Mouse (Mus musculus) stomach, embryonic 14.5 days (tissue): ENCODE data around the gene Rab3ip. TPM values are rescaled to one million over a fixed set of nuclear protein-coding genes. Genes with fewer than 3 reads are reported as not detected.

Experiments used
- ATAC-seq: fragments of 200-750 bp; cut with Nextera tagmentation; 2 replicates; pipeline ENCODE4 v1.8.0; 2017; ENCODE audit warnings: low read depth, moderate TSS enrichment; ENCODE audit not compliant: insufficient number of reproducible peaks, insufficient read depth, low FRiP score
- H3K27ac ChIP-seq: fragments of 300-500 bp; sonication (generic); 2 replicates; pipeline ENCODE4 v1.5.1; 2014; ENCODE audit warnings: mild to moderate bottlenecking, low read length, moderate library complexity, mixed read lengths
- H3K27me3 ChIP-seq: fragments of 300-500 bp; sonication (generic); 2 replicates; pipeline ENCODE4 v1.6.1; 2014; ENCODE audit warnings: low read length, control low read depth, mixed read lengths; ENCODE audit not compliant: control insufficient read depth, insufficient read depth
- H3K36me3 ChIP-seq: fragments of 300-500 bp; sonication (generic); 2 replicates; pipeline ENCODE4 v1.6.1; 2014; ENCODE audit warnings: mild to moderate bottlenecking, control low read depth, low read length, moderate library complexity, mixed read lengths; ENCODE audit not compliant: control insufficient read depth, insufficient read depth
- H3K4me1 ChIP-seq: fragments of 300-500 bp; sonication (generic); 2 replicates; pipeline ENCODE4 v1.6.1; 2014; ENCODE audit warnings: low read length, control low read depth, mixed read lengths; ENCODE audit not compliant: control insufficient read depth, insufficient read depth
- H3K4me2 ChIP-seq: fragments of 300-500 bp; sonication (generic); replicated peaks from 2 replicates; pipeline ENCODE4 v1.6.1; 2014; ENCODE audit warnings: low read depth, low read length, control low read depth
- H3K4me3 ChIP-seq: fragments of 300-500 bp; sonication (generic); 2 replicates; pipeline ENCODE4 v1.5.1; 2014; ENCODE audit warnings: low read depth, low read length, control low read depth
- H3K9ac ChIP-seq: fragments of 300-500 bp; sonication (generic); replicated peaks from 2 replicates; pipeline ENCODE4 v1.6.1; 2014; ENCODE audit warnings: low read depth, mild to moderate bottlenecking, control low read depth, low read length, moderate library complexity, mixed read lengths
- H3K9me3 ChIP-seq: fragments of 300-500 bp; sonication (generic); 2 replicates; pipeline ENCODE4 v1.6.1; 2016; ENCODE audit warnings: low read depth, low read length, control low read depth; ENCODE audit not compliant: control insufficient read depth
- WGBS: fragments of 180-500 bp; shearing (Covaris S2); extraction: QIAGEN DNeasy Blood & Tissue Kit; methylation state at CpG from one replicate; pipeline ENCODE4 v1.1.7; 2014; 5-methylcytosine and 5-hydroxymethylcytosine counted together
- polyA plus RNA-seq: library from polyadenylated mRNA; unstranded; fragments of >200 nt; fragmentation: Nextera tagmentation; extraction: Ambion mirVana; gene quantifications from 2 replicates; pipeline ENCODE4 v1.2.1, GENCODE M21; 2014

Gene Rab3ip
- polyA plus RNA-seq, 1 experiment from 2014 or later, result 22.2 TPM

GRCm38 (mm10) chr10:116932418-116932817 is 18.2 kb downstream of the Rab3ip start:
- H3K4me2 ChIP-seq, result no peak overlapping the region
- no peaks in the 10 kb centered on the region for H3K4me1 ChIP-seq
- 86% methylated on average over 13 of the region's 13 CpGs for WGBS
- no peak overlapping the region for H3K27ac ChIP-seq
- ATAC-seq, result no peak
- H3K36me3 ChIP-seq, result peaks cover 3% of the 10 kb centered on the region; the same call in 1 of the 2 replicates
- H3K4me3 ChIP-seq, result no peak overlapping the region
- no peaks in the 10 kb centered on the region for H3K27me3 ChIP-seq
- no peak overlapping the region for H3K9ac ChIP-seq
- H3K9me3 ChIP-seq, result no peaks in the 10 kb centered on the region

GRCm38 (mm10) chr10:116931497-116932179 is 18.9 kb downstream of the Rab3ip start:
- Histone ChIP-seq H3K4me2 (no peak overlapping the region), H3K27ac (no peak overlapping the region), H3K9me3 (no peaks in the 10 kb centered on the region), H3K36me3 (no peaks in the 10 kb centered on the region; the same call in 1 of the 2 replicates), H3K4me1 (no peaks in the 10 kb centered on the region), H3K9ac (no peak overlapping the region), H3K4me3 (no peak overlapping the region), H3K27me3 (no peaks in the 10 kb centered on the region)
- 84% methylated on average over 15 of the region's 15 CpGs for WGBS
- no peak for ATAC-seq

DNA sequence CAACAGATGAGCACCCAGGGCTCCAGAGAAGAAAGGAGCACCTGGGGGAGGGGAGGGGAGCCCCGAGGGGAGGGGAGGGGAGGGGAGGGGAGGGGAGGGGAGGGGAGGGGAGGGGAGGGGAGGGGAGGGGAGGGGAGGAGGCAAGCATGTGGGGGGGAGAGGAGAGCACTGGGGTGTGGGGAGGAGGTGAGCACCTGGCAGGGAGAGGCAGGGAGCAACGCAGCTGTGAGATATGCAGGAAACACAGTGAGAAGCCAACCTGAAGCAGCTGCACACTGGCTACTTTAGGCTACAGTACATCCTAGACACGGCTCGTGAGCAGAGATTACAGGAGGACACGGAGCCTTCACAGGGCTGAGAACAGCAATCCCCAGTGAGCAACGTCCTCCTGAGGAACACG is 19.6 kb downstream of the Rab3ip start:
- no peaks in the 10 kb centered on the region for H3K27me3 ChIP-seq
- H3K9ac ChIP-seq, result no peak overlapping the region
- H3K9me3 ChIP-seq, result no peaks in the 10 kb centered on the region
- no peak overlapping the region for H3K27ac ChIP-seq
- 70% methylated on average over 6 of the region's 7 CpGs for WGBS
- no peaks in the 10 kb centered on the region for H3K4me1 ChIP-seq
- H3K4me3 ChIP-seq, result no peak overlapping the region
- H3K4me2 ChIP-seq, result no peak overlapping the region
- H3K36me3 ChIP-seq, result no peaks in the 10 kb centered on the region
- ATAC-seq, result no peak

DNA sequence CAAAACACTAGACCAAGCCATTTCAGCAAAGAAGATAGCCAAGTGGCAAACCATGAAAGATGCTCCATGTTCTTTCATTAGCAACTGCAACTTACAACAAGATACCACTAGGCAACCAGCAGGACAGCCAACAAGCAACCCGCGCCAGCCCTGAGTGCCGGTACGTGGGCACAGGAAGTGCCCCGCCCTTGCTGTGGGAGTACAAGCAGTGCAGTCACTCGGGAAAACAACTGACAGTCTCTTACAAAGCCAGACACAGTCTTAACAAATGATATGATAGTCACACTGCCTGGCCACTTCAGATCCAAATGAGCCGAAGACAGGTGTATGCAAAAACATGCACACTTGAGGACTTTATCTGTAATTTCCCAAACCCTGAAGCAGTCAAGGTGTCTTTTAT is 20.1 kb downstream of the Rab3ip start:
- no peaks in the 10 kb centered on the region for H3K27me3 ChIP-seq
- ATAC-seq, result no peak
- no peak overlapping the region for H3K27ac ChIP-seq
- H3K36me3 ChIP-seq, result no peaks in the 10 kb centered on the region
- no peak overlapping the region for H3K4me3 ChIP-seq
- WGBS, result 73% methylated on average over 7 of the region's 7 CpGs
- H3K9me3 ChIP-seq, result no peaks in the 10 kb centered on the region
- H3K4me1 ChIP-seq, result no peaks in the 10 kb centered on the region
- H3K4me2 ChIP-seq, result no peak overlapping the region
- no peak overlapping the region for H3K9ac ChIP-seq

GRCm38 (mm10) chr10:116928826-116929225 is 21.7 kb downstream of the Rab3ip start:
- H3K27me3 ChIP-seq, result no peaks in the 10 kb centered on the region

GRCm38 (mm10) chr10:116926428-116927113 is 24.0 kb downstream of the Rab3ip start:
- H3K4me3 ChIP-seq, result no peak overlapping the region
- H3K27me3 ChIP-seq, result no peaks in the 10 kb centered on the region
- no peaks in the 10 kb centered on the region for H3K36me3 ChIP-seq
- no peak overlapping the region for H3K4me2 ChIP-seq
- H3K9ac ChIP-seq, result no peak overlapping the region
- WGBS, result 72% methylated on average over 11 of the region's 11 CpGs
- no peak overlapping the region for H3K27ac ChIP-seq
- no peaks in the 10 kb centered on the region for H3K9me3 ChIP-seq
- H3K4me1 ChIP-seq, result no peaks in the 10 kb centered on the region
- ATAC-seq, result no peak

More at GRCm38 (mm10) chr10:116928826-116929225, 21.7 kb downstream of the Rab3ip start:
- H3K36me3 ChIP-seq, result no peaks in the 10 kb centered on the region
- no peak overlapping the region for H3K4me2 ChIP-seq
- no peak overlapping the region for H3K9ac ChIP-seq
- no peak for ATAC-seq
- H3K27ac ChIP-seq, result no peak overlapping the region
- H3K4me3 ChIP-seq, result no peak overlapping the region
- no peaks in the 10 kb centered on the region for H3K4me1 ChIP-seq
- WGBS, result 77% methylated on average over 3 of the region's 3 CpGs
- no peaks in the 10 kb centered on the region for H3K9me3 ChIP-seq

GRCm38 (mm10) chr10:116923651-116924495 is 26.7 kb downstream of the Rab3ip start:
- H3K4me2 ChIP-seq, result no peak overlapping the region
- no peak overlapping the region for H3K27ac ChIP-seq
- no peaks in the 10 kb centered on the region for H3K27me3 ChIP-seq
- ATAC-seq, result no peak
- no peak overlapping the region for H3K4me3 ChIP-seq
- WGBS, result 92% methylated on average over 19 of the region's 19 CpGs
- no peak overlapping the region for H3K9ac ChIP-seq
- no peaks in the 10 kb centered on the region for H3K9me3 ChIP-seq
- H3K4me1 ChIP-seq, result no peaks in the 10 kb centered on the region
- no peaks in the 10 kb centered on the region for H3K36me3 ChIP-seq

DNA sequence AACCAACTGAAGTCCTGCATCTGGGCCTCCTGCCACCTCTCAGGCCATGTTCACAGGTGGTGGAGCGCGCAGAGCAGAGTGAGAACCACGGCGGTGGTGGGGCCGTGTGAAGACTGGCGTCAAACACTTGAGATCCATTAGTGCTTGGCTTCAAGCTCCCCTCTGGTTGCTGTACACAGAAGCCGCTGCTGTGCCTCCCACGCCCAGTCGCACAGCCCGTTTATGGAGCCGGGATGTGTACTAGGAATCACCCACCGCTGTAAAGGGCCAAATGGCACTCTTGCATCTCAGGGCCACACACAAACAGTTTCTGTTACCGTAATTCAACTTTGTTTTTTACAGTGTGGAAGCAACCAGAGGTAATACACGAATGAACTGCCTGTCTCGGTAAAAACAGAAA is 28.4 kb downstream of the Rab3ip start:
- no peak for ATAC-seq
- Histone ChIP-seq H3K9me3 (no peaks in the 10 kb centered on the region), H3K4me1 (no peaks in the 10 kb centered on the region), H3K27ac (no peak overlapping the region), H3K4me2 (no peak overlapping the region), H3K9ac (no peak overlapping the region), H3K4me3 (no peak overlapping the region), H3K27me3 (no peaks in the 10 kb centered on the region), H3K36me3 (peaks cover 5% of the 10 kb centered on the region; the same call in 1 of the 2 replicates)
- WGBS, result 76% methylated on average over 15 of the region's 15 CpGs
